Mouse (Mus musculus): ENCODE measurements at regions not wholly inside any gene's neighbourhood (a gene's known extent, or its start where the extent isn't known, plus 50 kb on each side); places are given as distances from the start of the nearest gene placed in this dataset.

DNA sequence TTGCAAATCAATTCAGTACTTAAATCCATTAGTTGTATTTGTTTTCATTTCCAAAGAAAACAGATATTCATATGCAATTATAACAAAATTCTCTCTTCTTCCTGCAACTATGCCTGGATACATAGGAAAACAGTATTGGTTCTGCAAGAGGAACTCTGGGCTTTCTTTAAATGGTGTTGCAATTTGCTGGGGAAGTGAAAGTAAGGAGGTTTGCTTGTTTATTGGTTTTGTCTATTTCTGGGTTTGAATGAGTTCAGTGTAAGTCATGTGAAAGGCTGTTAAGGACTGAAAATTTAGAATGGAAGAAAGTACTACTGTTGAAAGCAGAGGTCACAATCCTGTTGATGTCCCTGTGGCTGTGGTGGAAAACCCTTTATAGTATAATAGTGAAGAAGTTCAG is 1058.0 kb downstream of the Pla2g4a start:
- in situ Hi-C loops (cut with MboI, MseI), result no loop called here

GRCm38 (mm10) chr1:148901319-148902033 is 1059.6 kb downstream of the Pla2g4a start:
- in situ Hi-C loops (cut with MboI, MseI), result no loop called here

DNA sequence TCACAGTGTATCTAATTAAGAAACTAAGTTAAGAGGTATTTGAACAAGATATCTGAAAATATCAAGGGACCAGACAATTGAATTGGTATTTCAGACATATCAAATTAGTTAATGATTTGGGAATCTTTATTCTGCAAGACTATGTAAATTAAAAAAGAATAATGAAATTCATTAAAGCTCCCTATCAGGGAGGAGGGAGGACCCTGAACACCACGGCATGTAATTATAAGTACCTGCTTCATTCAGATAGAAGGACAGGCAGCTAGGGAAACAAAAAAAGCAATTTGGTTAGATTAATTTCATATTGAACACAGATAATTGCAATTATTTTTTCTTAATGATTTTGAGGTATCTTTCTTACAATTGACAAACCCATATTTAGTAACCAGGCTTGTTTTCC is 1090.3 kb downstream of the Pla2g4a start:
- in situ Hi-C loops (cut with MboI, MseI), result no loop called here

GRCm38 (mm10) chr1:148863582-148863981 is 1097.5 kb downstream of the Pla2g4a start:
- in situ Hi-C loops (cut with MboI, MseI), result no loop called here

DNA sequence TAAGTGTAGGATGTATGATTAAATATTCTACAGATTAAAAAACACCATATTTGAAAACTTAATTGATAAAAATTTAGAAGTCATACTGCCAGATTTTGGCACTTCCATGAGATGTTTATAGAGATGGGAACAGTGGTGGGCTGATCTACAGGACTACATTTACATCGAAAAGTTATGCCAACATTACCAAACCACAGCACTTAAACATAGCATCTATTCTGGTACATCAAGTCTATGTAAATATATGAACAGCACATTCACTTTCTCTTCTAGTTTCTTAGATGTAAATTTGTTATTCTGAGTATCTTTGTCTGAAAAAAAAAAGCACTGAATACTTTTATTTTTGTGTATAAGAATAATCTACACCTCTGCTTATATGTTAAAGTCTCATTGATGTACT is 1108.1 kb downstream of the Pla2g4a start:
- in situ Hi-C loops (cut with MboI, MseI), result no loop called here

DNA sequence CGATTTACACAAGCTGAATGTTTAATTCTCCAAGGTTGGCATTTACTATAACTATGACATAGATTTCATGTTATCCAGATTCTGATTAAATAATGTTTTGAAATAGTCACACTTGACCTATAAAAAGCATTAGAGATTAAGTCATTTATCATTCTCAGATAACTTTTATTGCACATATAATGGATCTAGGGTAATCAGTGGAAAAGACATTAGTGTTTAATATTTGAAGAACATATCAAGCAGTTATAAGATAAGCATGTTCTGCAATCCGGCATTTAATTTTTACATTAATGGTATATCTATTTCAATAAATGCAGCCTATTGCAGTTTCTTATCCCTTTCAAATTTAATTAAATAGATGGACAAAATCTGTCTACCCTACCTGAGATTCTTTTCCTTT is 1114.5 kb downstream of the Pla2g4a start:
- in situ Hi-C loops (cut with MboI, MseI), result no loop called here

DNA sequence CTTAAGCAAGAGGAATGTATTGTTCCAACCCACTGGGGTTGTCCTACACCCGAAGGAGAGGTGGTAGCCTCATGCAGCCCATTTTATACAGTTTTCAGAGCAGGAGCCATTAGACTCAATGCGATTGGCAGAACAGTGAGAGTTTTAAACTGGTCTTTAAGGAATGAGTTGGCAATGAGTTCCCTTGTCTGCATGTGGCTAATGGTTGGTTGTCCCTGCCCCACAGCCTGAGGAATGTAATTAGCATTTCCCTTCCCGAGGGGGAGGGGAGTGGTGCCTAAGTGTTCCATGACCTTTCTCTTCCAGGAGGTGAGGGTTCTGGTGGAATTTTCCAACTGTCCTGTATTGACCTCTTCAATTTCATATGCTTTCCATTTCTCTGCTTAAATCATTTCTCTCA is 1137.9 kb downstream of the Pla2g4a start:
- in situ Hi-C loops (cut with MboI, MseI), result no loop called here

DNA sequence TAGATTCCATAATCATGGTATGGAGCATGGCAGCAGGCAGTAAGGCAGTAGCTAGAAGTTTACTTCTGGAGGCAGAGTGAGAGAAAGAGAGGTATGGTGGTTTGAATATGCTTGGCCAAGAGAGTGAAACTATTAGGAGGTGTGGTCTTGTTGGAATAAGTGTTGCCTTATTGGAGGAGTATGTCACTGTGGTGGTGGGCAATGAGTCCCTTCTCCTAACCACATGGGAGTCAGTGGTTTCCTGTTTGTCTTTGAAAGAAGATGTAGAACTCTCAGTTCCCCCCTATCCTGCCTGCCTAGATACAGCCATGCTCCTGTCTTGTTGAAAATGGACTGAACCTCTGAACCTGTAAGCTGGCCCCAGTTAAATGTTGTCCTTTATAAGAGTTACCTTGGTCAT is 1152.4 kb downstream of the Pla2g4a start:
- in situ Hi-C loops (cut with MboI, MseI), result no loop called here

DNA sequence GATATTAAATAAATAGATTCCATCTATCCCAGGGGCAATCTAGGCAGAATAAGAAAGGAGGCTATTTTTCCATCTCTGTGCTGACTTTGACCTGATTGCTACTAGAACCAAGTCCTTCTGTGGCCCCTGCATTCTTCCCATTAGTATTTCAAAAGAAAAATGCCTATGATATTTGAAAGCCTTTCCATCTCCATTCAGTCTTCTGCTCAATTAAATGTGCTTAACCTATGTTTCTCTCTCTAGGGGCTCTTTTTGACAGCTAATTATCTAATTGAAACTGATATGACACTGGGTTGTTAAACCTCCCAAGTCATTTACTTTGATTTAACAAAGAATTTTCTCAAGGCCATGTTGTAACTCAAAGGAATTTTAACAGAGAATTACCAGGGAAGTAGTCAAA is 1164.0 kb downstream of the Pla2g4a start:
- in situ Hi-C loops (cut with MboI, MseI), result loop anchor here (10.0 kb wide), 1 partner anchor 1672 kb away; no protein-coding TSS in a partner anchor

- in situ Hi-C loops (cut with MboI, MseI), result no loop called here
These were observed 1210.3 kb downstream of the Pla2g4a start for GRCm38 (mm10) chr1:148750806-148751205.

DNA sequence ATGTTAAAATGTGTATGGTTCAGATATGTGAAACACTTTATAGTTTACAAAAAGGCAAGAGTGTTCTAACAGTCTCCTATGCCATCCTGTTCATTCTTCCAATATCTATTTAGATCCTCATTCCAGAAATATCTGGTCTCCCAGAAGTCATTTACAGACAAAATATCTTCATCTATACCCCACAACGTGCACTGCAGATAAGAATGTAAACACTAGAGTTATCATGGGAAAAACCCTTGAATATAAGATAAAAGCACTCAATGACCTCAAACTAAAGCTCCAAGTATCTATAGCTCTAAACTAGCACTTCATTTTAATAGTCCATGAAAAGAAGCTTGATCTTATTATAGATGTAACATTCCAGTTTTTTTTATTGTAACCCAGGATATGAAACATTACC is 1239.0 kb downstream of the Pla2g4a start:
- in situ Hi-C loops (cut with MboI, MseI), result no loop called here

GRCm38 (mm10) chr1:148721409-148721808 is 1239.7 kb downstream of the Pla2g4a start:
- in situ Hi-C loops (cut with MboI, MseI), result no loop called here

GRCm38 (mm10) chr1:148720980-148721379 is 1240.1 kb downstream of the Pla2g4a start:
- in situ Hi-C loops (cut with MboI, MseI), result no loop called here

- in situ Hi-C loops (cut with MboI, MseI), result no loop called here
These were observed 1253.0 kb downstream of the Pla2g4a start for GRCm38 (mm10) chr1:148708084-148708483.

DNA sequence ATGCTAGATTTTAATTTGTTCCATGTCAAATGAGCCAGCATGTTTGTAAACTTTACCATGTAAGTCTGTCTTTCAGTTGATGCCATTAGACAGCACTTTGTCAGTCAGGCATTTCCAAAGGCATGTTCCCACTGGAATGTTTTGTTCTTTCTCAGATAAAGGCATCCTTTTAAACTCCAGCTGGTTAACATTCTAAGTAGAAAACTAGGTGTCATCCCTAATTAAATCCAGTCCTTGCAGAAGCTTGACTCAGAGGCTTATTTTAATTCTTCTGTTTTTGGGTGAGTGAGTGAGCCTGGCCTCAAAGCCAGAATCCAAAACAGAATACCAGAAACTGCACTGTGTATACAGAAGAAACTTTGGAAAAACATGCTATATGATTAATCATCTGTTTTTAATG is 1253.4 kb downstream of the Pla2g4a start:
- in situ Hi-C loops (cut with MboI, MseI), result no loop called here

- in situ Hi-C loops (cut with MboI, MseI), result no loop called here
These were observed 1254.8 kb downstream of the Pla2g4a start for GRCm38 (mm10) chr1:148706271-148706807.

- in situ Hi-C loops (cut with MboI, MseI), result no loop called here
These were observed 1260.5 kb downstream of the Pla2g4a start for GRCm38 (mm10) chr1:148700599-148700954.

DNA sequence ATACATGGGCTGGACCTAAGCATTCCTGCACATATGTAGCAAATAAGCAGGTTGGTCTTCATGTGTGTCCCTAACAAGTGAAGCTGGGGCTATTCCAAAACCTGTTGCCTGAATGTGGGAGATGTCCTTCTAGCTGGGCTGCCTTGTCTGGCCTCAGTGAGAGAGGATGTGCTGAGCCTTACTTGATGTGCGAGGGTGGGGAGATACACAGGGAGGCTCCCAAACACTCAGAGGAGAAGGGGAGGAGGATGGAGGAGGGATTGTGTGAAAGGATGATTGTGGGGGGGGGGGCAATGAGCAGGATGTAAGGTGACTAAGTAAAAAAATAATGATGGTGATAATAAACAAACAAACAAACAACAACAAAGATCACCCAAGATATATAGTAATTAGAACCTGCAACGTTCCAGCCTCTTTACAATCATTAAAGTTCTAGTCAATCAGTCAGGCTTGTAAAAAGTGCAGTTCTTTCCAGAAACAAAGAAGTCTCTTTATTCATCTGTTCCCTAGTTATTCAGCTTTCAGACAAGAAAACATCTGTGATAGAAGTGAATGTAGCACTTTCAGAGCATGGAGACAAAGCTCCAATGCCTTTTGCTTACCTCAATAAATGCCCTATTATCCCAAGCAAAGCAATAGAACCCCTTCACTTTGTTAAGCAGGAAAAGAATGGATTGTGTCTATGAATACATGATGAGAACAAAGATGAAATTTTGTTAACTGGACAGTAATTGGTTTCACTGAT is 1261.1 kb downstream of the Pla2g4a start:
- in situ Hi-C loops (cut with MboI, MseI), result no loop called here

DNA sequence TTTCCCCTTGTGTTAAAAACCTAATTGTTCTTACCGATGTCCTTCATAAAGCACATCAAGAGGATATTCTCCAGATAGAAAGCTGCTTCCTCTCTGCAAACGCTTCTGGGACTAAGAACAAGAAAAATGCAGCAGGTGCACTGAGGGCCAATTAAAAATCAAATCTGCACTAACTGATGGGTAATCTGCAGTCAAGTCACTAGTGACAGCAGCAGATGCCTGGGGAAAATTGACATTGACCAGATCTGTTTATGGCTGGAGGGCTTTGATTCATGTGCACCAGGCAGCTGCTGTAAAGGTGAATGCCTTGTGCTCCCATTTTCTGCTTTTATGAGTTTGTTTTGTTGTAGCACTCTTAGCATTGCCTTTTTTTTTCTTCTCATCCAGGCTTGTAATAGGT is 1271.0 kb downstream of the Pla2g4a start:
- in situ Hi-C loops (cut with MboI, MseI), result no loop called here

- in situ Hi-C loops (cut with MboI, MseI), result no loop called here
These were observed 1271.5 kb downstream of the Pla2g4a start for GRCm38 (mm10) chr1:148689618-148690017.

DNA sequence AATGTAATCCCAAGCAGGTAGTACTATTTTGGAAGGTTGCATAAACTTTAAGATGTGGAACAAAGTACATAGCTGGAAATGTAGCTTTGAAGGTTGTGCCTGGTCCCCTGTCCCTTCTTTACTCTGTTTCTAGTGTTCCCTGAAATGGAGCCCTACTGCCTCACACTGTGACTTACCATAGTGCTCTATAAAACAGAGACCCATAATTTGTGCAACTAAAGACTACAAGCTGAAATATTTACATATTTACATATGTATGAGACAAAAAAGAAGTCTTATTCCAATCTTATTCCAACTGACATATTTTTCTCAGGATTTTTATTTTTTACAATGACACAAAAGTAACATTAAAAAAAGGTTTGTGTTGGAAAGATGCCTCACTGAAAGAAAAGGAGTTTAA is 1285.6 kb downstream of the Pla2g4a start:
- in situ Hi-C loops (cut with MboI, MseI), result no loop called here

GRCm38 (mm10) chr1:148664409-148664808 is 1296.7 kb downstream of the Pla2g4a start:
- in situ Hi-C loops (cut with MboI, MseI), result no loop called here

DNA sequence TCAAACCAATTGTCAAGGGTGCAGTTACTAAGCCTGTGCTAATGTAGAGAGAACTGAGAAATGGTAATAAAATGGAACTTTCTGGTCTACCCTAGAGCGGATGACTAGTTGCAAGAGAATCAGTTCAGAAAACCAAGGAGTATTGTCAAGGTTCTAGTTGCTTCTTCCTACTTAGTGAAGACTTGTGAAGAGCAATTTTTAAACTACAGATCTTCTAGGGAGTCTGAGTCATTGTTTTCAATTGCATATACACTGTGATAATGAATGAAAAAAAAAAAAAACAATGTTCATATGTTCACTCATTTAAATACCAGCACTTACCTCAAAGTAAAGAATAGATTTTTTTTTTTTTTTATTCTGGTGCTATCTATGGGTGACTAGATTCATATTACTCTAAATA is 1304.1 kb downstream of the Pla2g4a start:
- in situ Hi-C loops (cut with MboI, MseI), result no loop called here

Measured in T-helper 2 cell (primary cell).